Mouse (Mus musculus): ENCODE data around the gene 4930556J24Rik.

- TF ChIP-seq CTCF (IDR thresholded peaks at IDR 0.05; ENCODE audit: low read depth, low read length) = no peak
- no peak for TF ChIP-seq EP300 (IDR thresholded peaks at IDR 0.05; ENCODE audit: insufficient read depth, low read depth, low read length)
- no peak for TF ChIP-seq POLR2A (IDR thresholded peaks at IDR 0.05; ENCODE audit: insufficient read depth, low read length)
These were observed 82.6 kb downstream of the 4930556J24Rik start for GRCm38 (mm10) chr11:3893970-3894369.
